Mouse (Mus musculus) effector memory CD4-positive, alpha-beta T cell, adult 7 months (primary cell): ENCODE results near the gene Il6ra. TPM values are rescaled to one million over a fixed set of nuclear protein-coding genes. Genes with fewer than 3 reads are reported as not detected.

Source experiments
- polyA plus RNA-seq: library from polyadenylated mRNA; unstranded; fragments of 100-300 nt; shearing (Covaris generic); gene quantifications from one replicate; pipeline ENCODE4 v1.2.1, GENCODE M21; 2017

The Il6ra gene
- polyA plus RNA-seq = 18.1 TPM

GRCm38 (mm10) chr3:89912543-89913391 lies at the start of gene Il6ra:
Gene Il6ra (minus strand): TSS chr3:89913196.

DNA sequence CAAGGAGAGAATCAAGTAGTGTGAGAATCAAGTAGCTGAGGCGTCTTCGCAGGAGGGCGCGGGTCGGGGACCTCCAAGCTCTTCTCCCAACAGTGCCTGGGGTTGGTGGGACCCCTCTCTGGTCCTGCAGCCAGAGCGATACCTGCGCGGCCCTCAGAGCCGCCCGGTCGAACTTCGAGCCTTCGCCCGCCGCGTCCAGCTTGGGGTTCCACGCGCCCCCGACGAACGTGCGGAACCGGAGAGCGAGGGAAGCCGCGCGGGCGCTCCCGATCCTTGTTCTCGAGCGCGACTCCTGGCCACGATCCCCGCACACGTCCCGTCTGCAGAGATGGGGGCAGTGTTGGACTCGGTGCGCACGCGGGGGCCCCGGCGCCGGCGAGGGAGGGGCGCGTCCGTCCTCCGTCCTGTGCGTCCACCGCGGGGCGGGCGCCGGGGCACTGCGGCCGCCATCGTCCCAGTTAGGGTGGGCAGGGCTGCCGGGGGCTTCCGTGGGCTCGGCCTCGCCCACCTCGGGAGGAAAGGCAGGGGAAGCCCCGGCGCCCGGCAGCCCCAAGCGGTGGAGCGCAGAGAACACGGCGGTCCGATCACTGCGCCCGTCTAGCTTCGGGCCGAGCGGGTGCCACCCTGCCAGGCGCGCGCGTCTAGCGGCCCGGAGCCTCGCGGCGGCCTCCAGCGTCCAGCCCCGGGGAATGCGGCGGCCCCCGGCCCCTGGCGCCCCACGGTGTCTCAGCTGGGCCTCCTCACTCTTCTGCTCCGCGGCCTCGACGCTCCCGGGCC lies 82.0 kb downstream of the Il6ra start, which contains the start of gene She:
She (plus strand) TSS at position 556 of the 777 bp plus-strand sequence.

Other genes starting within 250 kb of the Il6ra start
- 65.7 TPM for gene Adar, start 198.2 kb downstream of the Il6ra start, polyA plus RNA-seq
- 0.87 TPM for gene Chrnb2, start 148.6 kb downstream of the Il6ra start, polyA plus RNA-seq
- 47.7 TPM for gene Ube2q1, start 139.6 kb downstream of the Il6ra start, polyA plus RNA-seq
- gene She, start 81.8 kb downstream of the Il6ra start, polyA plus RNA-seq = 0.43 TPM
- 58.6 TPM for gene Atp8b2, start 50.3 kb upstream of the Il6ra start, polyA plus RNA-seq
- 85.7 TPM for gene Hax1, start 85.6 kb upstream of the Il6ra start, polyA plus RNA-seq
- 108 TPM for gene 4933434E20Rik, start 138.4 kb upstream of the Il6ra start, polyA plus RNA-seq
- 177 TPM for gene Ubap2l, start 139.4 kb upstream of the Il6ra start, polyA plus RNA-seq
- gene Tpm3, start 159.5 kb upstream of the Il6ra start, polyA plus RNA-seq = 905 TPM
- gene Nup210l, start 190.9 kb upstream of the Il6ra start, polyA plus RNA-seq = 0.09 TPM